Mouse (Mus musculus): ENCODE measurements around the gene Dupd1. TPM values are rescaled to one million over a fixed set of nuclear protein-coding genes. Genes with fewer than 3 reads are reported as not detected.

The Dupd1 gene
- polyA plus RNA-seq, 1 experiment from 2014 or later, result 0.10 TPM

DNA sequence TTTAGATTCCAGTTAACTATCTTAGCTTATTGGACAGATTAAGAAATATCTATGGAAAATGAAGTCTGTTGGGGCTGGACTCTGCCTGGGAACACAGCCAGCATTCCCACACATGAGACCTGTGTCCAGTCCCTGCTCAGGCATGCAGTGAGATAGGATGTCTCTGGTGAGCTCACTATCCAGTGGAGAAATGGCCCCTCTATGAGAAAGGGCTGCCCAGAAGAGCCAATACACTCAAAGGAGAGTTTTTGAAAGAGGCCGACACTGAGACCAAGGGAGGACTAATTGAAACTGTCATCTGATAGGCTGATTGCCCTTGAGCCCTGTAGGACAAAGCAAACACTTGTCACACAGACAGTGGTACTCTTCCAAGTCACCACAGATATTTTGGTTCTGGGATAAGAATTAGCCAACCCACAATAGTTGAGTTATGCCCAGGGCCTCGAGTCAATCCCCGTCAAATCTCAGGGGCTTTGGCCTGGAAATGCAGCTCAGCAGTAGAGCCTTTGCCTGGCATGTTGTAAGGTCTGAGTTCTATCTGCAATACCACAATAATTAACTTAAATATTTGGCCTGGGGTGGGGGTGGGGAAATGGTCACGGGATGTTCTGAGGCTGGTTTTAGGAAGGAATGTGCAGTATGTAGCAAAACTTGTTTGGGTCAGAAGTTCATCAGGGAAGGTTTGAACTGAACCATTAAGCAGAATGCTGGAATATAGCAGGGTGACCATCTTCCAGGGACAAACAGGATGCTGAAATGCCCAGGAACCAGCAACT, 6.2 kb upstream of the Dupd1 start:
- no peak for ATAC-seq (ENCODE audit: insufficient read depth)
- Histone ChIP-seq H3K4me1 (replicated peaks) (no peaks in the 10 kb centered on the region), H3K9ac (no peak overlapping the region), H3K36me3 (replicated peaks) (no peaks in the 10 kb centered on the region), H3K4me3 (replicated peaks) (no peak overlapping the region), H3K27me3 (no peaks in the 10 kb centered on the region; the same call in 1 of the 2 replicates), H3K9me3 (replicated peaks) (no peaks in the 10 kb centered on the region), H3K4me2 (no peak overlapping the region), H3K27ac (replicated peaks) (no peak overlapping the region)
- WGBS (ENCODE audit: insufficient replicate concordance), result 62% methylated on average over 4 of the region's 4 CpGs

GRCm38 (mm10) chr14:21719646-21720383, 5.4 kb upstream of the Dupd1 start:
- Histone ChIP-seq H3K9ac (no peak overlapping the region), H3K36me3 (replicated peaks) (no peaks in the 10 kb centered on the region), H3K4me1 (replicated peaks) (no peaks in the 10 kb centered on the region), H3K4me3 (replicated peaks) (no peak overlapping the region), H3K27ac (replicated peaks) (no peak overlapping the region), H3K27me3 (no peaks in the 10 kb centered on the region; the same call in 1 of the 2 replicates), H3K4me2 (0 out of 2 replicates have a peak overlapping the region, but pooled peaks have one; percentile 1), H3K9me3 (replicated peaks) (no peaks in the 10 kb centered on the region)
- 0 out of 2 replicates have a peak, but pooled peaks have one; percentile 25 for ATAC-seq (ENCODE audit: insufficient read depth)
- 43% methylated on average over 17 of the region's 17 CpGs for WGBS (ENCODE audit: insufficient replicate concordance)

GRCm38 (mm10) chr14:21711231-21711630, 3.1 kb downstream of the Dupd1 start:
- no peak for ATAC-seq (ENCODE audit: insufficient read depth)
- WGBS (ENCODE audit: insufficient replicate concordance), result 45% methylated on average over 2 of the region's 2 CpGs
- no peak overlapping the region for H3K4me3 ChIP-seq (replicated peaks)
- H3K27ac ChIP-seq (replicated peaks), result no peak overlapping the region
- no peaks in the 10 kb centered on the region for H3K4me1 ChIP-seq (replicated peaks)
- H3K9me3 ChIP-seq (replicated peaks), result no peaks in the 10 kb centered on the region
- H3K9ac ChIP-seq, result no peak overlapping the region
- peaks cover 8% of the 10 kb centered on the region; the same call in 1 of the 2 replicates for H3K27me3 ChIP-seq
- H3K4me2 ChIP-seq, result no peak overlapping the region
- H3K36me3 ChIP-seq (replicated peaks), result no peaks in the 10 kb centered on the region

GRCm38 (mm10) chr14:21709545-21709944, 4.8 kb downstream of the Dupd1 start:
- no peak overlapping the region for H3K4me2 ChIP-seq
- H3K9me3 ChIP-seq (replicated peaks), result no peaks in the 10 kb centered on the region
- WGBS (ENCODE audit: insufficient replicate concordance), result 53% methylated on average over 2 of the region's 2 CpGs
- no peak for ATAC-seq (ENCODE audit: insufficient read depth)
- H3K9ac ChIP-seq, result no peak overlapping the region
- no peak overlapping the region for H3K4me3 ChIP-seq (replicated peaks)
- H3K27me3 ChIP-seq, result peaks cover 8% of the 10 kb centered on the region; the same call in 1 of the 2 replicates
- H3K36me3 ChIP-seq (replicated peaks), result no peaks in the 10 kb centered on the region
- no peak overlapping the region for H3K27ac ChIP-seq (replicated peaks)
- no peaks in the 10 kb centered on the region for H3K4me1 ChIP-seq (replicated peaks)

- Histone ChIP-seq H3K9me3 (replicated peaks) (no peaks in the 10 kb centered on the region), H3K27ac (replicated peaks) (peak overlapping the region; percentile 51; the same call in 1 of the 2 replicates), H3K36me3 (replicated peaks) (no peaks in the 10 kb centered on the region), H3K4me2 (no peak overlapping the region), H3K9ac (no peak overlapping the region), H3K27me3 (peaks cover 8% of the 10 kb centered on the region; the same call in 1 of the 2 replicates), H3K4me1 (replicated peaks) (no peaks in the 10 kb centered on the region), H3K4me3 (replicated peaks) (no peak overlapping the region)
- 12% methylated on average over 12 of the region's 12 CpGs for WGBS (ENCODE audit: insufficient replicate concordance)
- ATAC-seq (ENCODE audit: insufficient read depth), result no peak
Observed at GRCm38 (mm10) chr14:21706759-21707571, 7.4 kb downstream of the Dupd1 start.

- no peak overlapping the region for H3K4me3 ChIP-seq (replicated peaks)
- H3K27ac ChIP-seq (replicated peaks), result no peak overlapping the region
- no peaks in the 10 kb centered on the region for H3K36me3 ChIP-seq (replicated peaks)
- H3K4me2 ChIP-seq, result no peak overlapping the region
- peaks cover 8% of the 10 kb centered on the region; the same call in 1 of the 2 replicates for H3K27me3 ChIP-seq
- H3K9ac ChIP-seq, result no peak overlapping the region
- WGBS (ENCODE audit: insufficient replicate concordance), result 50% methylated on average over 2 of the region's 2 CpGs
- no peak for ATAC-seq (ENCODE audit: insufficient read depth)
- no peaks in the 10 kb centered on the region for H3K4me1 ChIP-seq (replicated peaks)
- no peaks in the 10 kb centered on the region for H3K9me3 ChIP-seq (replicated peaks)
Observed at GRCm38 (mm10) chr14:21705462-21705861, 8.9 kb downstream of the Dupd1 start.

DNA sequence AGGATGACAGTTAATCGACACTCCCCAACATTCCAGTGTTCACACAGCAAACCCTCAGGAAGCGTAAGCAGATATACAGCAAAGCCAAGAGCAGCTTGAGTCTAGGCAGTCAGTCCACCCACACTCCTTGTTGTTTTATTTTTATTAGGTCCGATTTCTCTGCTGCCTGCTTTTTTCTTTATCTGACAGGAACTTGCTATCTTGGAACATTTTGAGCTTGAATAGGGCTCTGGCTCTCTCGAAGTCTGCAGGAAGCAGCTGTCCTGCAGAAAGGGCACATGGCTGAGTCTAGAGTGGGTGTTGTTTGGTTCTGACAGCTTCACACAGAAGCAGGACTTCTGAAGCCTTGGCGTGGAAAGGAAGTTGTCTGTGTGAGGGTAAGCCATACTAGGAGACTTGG, 11.1 kb downstream of the Dupd1 start:
- no peak overlapping the region for H3K27ac ChIP-seq (replicated peaks)
- no peaks in the 10 kb centered on the region for H3K4me1 ChIP-seq (replicated peaks)
- no peaks in the 10 kb centered on the region for H3K36me3 ChIP-seq (replicated peaks)
- no peaks in the 10 kb centered on the region for H3K9me3 ChIP-seq (replicated peaks)
- peaks cover 8% of the 10 kb centered on the region; the same call in 1 of the 2 replicates for H3K27me3 ChIP-seq
- no peak overlapping the region for H3K4me3 ChIP-seq (replicated peaks)
- 20% methylated on average over 5 of the region's 5 CpGs for WGBS (ENCODE audit: insufficient replicate concordance)
- no peak overlapping the region for H3K9ac ChIP-seq
- H3K4me2 ChIP-seq, result no peak overlapping the region
- 0 out of 2 replicates have a peak, but pooled peaks have one; percentile 42 for ATAC-seq (ENCODE audit: insufficient read depth)

DNA sequence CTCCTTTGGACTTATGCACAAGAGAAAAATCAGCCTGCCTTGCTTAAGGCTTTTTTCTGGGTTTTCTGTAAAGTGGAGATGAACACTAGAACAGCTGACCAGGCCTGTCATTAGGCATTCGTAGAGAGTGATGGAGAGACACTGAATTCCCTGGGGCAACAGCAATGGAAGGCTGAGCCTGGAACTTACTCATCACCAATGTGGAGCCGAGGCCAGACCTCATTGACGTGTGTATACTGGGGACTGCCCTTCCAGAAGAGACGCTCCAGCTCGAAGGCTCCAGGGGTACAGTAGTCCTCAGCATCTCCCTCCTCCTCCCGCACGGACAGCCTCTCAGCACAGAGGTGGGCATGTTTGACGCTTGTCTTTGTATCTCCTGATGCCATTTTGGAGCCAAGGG, 11.7 kb downstream of the Dupd1 start:
- 73% methylated on average over 8 of the region's 8 CpGs for WGBS (ENCODE audit: insufficient replicate concordance)
- no peak for ATAC-seq (ENCODE audit: insufficient read depth)
- Histone ChIP-seq H3K4me1 (replicated peaks) (no peaks in the 10 kb centered on the region), H3K27me3 (peaks cover 11% of the 10 kb centered on the region; the same call in 1 of the 2 replicates), H3K4me3 (replicated peaks) (no peak overlapping the region), H3K4me2 (no peak overlapping the region), H3K9me3 (replicated peaks) (no peaks in the 10 kb centered on the region), H3K9ac (no peak overlapping the region), H3K36me3 (replicated peaks) (no peaks in the 10 kb centered on the region), H3K27ac (replicated peaks) (no peak overlapping the region)

DNA sequence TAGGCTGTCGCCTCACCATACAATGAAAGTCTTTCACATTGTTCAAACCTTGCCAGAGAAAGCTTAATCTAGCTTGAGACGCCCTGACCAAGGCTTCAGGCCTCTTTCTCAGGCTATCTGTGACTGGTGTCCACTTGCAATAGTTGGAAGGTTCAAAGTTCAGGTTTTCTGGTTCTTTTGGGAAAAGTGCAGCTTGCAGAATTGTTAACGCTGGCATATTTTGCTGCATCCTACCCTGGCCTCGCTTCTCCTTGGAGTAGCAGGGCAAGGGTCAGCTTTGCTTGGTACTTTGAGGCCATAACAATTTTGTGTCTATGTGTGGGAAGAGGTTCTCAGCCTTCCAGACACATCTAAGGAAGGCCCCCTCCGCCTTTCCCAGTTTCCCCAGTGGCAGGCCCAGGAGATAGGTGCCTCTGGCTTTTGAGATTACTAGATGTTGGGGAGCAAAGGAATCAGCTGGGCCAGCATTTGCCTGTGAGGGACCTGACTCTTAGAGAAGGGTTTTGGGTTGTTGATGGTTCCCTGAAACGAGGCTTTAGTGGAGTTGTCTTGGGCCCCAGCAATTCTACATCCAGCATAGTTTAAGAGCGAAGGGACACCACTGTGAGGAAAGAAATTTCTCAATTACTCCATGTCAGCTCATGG, 18.1 kb downstream of the Dupd1 start:
- Histone ChIP-seq H3K4me2 (no peak overlapping the region), H3K4me3 (replicated peaks) (no peak overlapping the region), H3K9me3 (replicated peaks) (0 out of 2 replicates have a peak, but pooled peaks cover 4% of the 10 kb centered on the region), H3K27ac (replicated peaks) (no peak overlapping the region), H3K27me3 (0 out of 2 replicates have a peak, but pooled peaks cover 5% of the 10 kb centered on the region), H3K4me1 (replicated peaks) (peaks cover 7% of the 10 kb centered on the region; the same call in 1 of the 2 replicates), H3K36me3 (replicated peaks) (no peaks in the 10 kb centered on the region), H3K9ac (no peak overlapping the region)
- no peak for ATAC-seq (ENCODE audit: insufficient read depth)
- WGBS (ENCODE audit: insufficient replicate concordance), result 59% methylated on average over 7 of the region's 7 CpGs

DNA sequence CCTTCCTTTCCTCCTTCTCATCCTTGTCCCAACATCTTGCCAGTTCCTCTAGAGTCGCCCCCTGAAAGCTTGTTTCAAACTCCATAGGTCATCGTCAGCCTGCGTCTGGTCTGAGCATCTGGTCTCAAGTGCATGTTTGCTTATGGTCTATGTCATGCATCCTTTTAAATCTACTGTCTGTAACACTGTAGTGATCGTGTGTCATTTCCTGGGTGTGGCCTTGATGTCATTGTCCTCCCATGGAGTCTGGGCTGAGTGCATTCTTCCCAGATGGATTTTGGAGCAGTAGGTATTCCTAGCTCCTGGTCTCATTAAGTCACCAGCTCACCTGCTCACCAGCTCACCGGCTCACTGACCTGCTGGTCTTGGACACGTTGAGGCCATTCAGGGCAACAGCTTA, 19.4 kb downstream of the Dupd1 start:
- 52% methylated on average over 6 of the region's 6 CpGs for WGBS (ENCODE audit: insufficient replicate concordance)
- Histone ChIP-seq H3K27me3 (0 out of 2 replicates have a peak, but pooled peaks cover 5% of the 10 kb centered on the region), H3K4me1 (replicated peaks) (peaks cover 7% of the 10 kb centered on the region; the same call in 1 of the 2 replicates), H3K9ac (no peak overlapping the region), H3K36me3 (replicated peaks) (no peaks in the 10 kb centered on the region), H3K27ac (replicated peaks) (no peak overlapping the region), H3K4me3 (replicated peaks) (no peak overlapping the region), H3K4me2 (no peak overlapping the region), H3K9me3 (replicated peaks) (0 out of 2 replicates have a peak, but pooled peaks cover 4% of the 10 kb centered on the region)
- no peak for ATAC-seq (ENCODE audit: insufficient read depth)

All from liver, embryonic 15.5 days (tissue).